Mouse (Mus musculus) c-Kit-positive CD71-positive TER-119-positive erythroid progenitor cells, embryonic 14.5 days (primary cell): ENCODE data around the gene Daam1.

Experiments
- DNase-seq: peaks from one replicate; pipeline ENCODE4 v3.0.0-alpha.2; 2013; ENCODE audit warnings: low spot score

Daam1 gene

DNA sequence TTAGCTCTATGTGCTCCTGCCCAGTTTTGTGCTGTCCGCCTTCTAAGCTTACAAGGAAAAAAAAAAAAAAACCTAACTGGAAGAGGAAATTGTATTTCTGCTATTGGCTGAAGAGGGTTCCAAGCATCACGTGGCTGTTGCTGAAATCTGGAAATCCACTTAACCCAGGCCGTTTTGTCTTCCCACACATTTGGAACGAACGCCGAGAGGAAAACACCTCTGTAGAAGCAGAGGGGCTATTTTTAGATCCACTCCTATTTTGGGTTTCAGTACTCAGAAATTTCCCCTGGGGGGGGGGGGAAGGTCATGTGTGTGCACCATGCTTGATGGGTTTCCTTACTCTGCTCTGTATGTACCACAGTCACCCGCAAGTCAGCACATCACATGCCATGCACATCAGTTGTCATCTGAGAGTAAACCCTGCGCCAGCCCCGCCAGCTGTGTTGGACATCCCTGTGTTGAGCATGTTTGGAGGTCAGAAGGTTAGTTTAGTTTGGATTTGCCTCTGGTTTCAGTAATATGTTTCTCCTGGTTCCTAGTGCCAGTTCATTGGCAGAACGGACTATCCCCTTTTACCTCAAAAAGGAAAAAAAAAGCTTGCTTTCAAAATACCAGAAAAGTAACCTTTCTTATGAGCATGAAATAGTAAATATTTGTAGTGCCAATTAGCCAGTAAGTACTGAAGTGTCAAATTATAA lies 33.1 kb downstream of the Daam1 start:
- DNase-seq, result no peak

DNA sequence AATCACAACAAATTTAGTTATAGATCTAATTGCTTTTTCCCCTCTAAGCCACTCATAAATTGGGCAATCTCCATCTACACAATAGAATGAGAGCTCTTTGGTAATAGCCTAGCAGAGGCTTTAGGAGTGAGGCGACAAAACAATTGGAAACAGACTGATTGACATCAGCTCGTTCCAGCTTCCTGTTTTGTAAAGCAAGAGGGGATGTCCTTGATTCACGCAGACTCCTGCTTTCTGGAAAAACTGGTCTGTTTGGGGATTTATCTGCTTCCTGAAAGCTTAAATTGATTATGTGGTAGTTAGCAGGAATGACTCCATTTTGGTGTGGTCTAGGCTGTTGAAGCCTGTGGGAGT lies 33.6 kb downstream of the Daam1 start:
- DNase-seq, result no peak

DNA sequence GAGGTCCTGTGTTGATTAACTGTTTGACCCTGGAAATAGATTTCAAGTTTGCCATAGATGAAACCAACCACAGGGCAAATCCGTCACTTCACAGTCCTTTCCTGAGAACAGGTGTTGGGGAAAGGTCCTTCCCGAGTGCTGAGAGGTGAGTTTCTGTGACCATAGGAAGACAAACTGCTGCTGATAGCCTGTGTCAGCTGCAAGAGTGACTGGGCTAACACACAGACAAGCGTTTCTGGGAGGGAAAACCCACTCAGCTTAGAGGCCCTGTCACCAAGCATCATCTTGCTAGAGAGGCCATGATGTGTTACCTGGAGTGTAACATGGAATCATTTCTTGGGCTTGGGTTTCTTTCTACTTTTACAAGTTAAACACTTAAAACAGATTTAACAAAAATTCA lies 35.1 kb downstream of the Daam1 start:
- no peak for DNase-seq

DNA sequence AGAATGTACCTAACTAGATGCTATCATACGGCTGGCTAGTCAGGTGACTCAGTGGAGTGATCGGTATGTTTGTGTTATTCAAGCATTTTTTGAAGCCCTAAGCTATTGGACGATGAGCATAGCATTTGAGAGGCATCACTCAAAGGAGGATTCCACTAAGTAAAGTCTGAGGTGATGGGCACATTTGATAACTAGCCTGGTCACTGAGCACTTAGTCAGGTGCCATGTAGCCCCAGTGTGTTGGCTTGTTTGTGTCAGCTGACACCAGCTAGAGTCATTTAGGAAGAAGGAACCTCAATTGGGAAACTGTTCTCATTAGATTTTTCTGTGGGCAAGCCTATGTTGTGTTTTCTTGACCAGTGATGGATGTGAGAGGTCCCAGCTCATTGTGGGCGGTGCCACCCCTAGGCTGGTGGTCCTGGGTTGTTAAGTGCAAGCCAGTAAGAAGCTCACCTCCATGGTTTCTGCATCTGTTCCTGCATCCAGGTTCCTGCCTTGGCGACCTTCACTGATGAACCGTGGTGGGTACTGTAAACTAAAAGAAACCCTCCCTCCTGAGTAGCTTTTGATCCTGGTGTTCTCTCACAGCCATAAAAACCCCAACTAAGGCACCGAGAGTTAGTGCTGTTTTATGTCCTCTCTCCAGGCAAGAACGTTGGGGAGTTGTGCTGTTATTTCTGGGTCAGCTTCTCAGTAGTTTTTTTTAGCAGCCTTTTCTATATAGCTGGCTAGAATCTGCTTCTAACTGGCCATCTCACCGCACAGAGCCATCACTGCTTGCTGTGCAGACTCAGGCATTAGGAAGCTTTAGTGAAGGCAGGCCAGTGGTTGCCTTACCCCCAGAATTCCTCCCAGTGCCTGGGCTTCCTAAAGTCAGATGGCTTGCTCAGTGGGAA lies 36.7 kb downstream of the Daam1 start:
- no peak for DNase-seq

DNA sequence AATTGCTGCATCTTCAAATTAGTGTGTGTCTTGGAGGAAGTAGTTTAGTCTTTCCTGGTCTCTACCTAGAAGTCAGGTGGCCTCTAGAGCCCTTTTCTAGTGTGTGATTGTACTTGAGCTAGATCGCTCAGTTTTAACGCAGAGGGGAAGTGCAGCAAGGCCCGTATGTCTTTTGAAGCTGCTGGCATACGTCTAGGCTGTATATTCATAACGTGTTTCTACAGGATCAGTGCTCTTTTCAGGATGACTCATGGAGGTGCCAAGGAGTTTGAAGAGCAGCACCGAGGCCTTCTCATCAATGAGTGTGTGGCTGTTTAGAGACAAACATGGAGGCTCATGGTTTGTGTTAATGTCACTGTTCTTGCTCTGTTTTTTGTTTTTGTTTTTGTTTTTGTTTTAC lies 39.8 kb downstream of the Daam1 start:
- no peak for DNase-seq

DNA sequence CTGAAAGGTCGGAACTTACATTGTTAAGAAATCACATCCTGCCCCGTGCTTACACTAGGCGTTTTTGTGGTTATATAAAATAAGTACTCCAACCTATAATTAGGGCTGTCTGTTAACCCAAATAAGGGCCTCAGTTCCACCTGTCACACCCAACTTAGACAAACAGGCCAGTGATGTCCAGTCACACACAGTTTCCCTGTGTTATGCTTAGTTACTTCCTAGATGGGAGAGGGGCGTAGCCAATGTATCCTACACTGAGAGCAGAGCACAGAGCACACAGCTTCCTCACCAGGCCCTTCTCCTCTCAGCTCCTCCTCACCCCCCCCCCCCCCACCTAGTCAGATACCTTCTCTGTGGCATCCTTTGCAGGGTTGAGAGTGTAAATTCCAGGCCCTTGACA lies 41.5 kb downstream of the Daam1 start:
- no peak for DNase-seq

DNA sequence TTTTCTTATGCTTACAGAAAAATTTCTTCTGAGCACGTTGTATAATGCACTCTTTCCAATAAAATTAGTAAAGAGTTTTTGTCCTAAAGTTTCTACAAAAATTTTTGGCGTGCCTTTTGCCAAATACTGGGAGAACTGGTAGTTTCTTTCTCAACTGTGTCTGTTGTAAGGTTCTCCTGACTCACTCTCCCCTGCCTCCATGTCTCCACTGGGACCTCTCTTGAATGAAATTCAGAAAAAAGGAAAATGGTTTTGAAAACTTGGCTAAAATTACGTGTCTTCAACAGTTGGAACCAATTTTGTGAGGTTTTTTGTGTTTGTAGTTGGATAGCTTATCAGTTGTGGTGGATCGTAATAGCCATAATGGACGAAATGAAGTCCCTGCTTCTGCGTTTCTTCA lies 43.7 kb downstream of the Daam1 start:
- no peak for DNase-seq

DNA sequence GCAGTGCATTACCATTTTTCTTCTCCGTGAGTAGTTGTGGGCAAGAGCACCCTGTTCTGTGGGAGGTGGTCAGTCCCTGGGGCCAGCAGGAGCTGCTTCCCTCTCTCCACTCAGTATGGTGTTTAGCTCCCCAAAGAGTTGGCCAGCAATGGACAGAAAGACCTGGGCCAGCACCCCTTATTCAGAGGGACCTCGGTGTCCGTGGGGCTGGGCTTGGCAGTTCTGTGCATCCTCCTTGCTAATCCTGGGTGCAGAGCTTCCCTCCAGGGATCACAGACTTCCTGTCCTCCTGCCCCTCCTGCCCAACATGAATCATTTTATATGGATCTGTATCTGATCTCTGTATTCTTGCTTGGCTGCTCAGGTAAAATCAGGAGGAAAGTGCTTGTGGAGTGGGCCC lies 44.1 kb downstream of the Daam1 start:
- DNase-seq, result no peak

DNA sequence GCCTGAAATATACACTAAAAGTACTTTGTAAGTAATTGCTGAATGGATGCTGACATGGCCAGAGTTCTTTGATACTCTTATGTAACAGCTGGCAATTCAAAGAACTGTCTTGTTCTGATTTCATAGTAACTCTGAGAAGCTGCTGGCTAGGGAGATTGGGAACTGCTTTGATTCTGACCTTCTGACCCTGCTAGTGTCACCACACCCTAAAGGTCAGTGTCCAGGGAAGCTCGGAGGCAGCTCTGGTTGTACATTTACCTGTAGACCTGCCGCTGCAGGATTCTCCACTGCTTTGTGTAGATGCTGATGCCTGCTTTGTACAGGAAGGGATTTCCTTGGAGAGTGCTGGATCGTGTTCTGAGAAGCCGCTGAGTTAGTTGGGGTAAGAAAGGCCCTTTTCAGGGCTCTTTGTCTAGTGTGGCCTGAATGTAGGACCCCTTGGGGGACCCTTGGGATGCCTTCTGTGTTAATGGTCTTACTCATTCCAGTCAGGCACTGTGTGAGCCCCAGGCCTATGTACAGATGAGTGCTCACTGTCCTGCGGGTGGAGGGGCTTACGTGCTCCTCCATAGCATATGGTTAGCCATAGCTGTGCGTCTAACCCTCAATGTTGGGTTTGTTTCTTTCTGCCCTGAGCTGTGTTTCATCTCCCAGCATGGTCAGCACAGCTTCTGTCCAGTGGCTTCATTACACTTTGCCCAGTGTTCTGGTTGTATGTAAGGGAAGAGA lies 45.0 kb downstream of the Daam1 start:
- no peak for DNase-seq

DNA sequence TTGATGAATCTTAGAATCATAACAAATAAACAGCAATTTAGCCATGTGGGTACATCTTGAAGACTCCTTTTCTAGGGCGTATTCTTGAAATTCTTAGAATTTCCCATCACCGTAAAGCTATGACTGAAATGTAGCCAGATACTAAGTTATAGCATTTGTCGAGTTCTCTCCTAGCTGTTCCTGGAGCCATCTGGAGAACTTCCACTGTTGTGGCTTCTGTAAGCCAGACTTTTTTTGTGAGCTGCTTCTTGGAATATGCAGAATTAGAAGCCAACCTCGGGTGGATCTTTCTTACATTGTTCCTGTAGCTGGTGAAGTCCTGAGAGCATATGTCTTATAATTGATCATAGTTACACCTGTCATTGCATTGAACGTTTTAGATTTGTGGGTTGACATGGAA lies 50.1 kb downstream of the Daam1 start:
- DNase-seq, result no peak

DNA sequence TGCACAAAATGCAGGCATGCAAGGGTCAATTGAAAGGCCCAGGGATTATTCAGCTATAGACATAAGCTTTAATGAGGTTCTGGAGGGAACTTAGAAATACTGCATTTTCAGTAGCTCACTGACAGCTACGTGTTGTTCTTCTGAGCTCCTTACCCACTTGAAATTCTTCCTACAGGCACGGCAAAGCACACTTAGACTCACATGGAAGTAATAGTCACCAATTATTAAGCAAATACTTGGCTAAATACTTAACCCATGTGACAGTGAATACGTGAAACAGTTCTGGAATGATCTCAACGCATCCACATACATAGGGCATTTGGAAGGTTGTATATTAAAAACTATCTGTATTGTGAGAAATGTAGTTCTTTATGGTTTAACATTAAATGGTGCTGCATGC lies 50.6 kb downstream of the Daam1 start:
- no peak for DNase-seq

DNA sequence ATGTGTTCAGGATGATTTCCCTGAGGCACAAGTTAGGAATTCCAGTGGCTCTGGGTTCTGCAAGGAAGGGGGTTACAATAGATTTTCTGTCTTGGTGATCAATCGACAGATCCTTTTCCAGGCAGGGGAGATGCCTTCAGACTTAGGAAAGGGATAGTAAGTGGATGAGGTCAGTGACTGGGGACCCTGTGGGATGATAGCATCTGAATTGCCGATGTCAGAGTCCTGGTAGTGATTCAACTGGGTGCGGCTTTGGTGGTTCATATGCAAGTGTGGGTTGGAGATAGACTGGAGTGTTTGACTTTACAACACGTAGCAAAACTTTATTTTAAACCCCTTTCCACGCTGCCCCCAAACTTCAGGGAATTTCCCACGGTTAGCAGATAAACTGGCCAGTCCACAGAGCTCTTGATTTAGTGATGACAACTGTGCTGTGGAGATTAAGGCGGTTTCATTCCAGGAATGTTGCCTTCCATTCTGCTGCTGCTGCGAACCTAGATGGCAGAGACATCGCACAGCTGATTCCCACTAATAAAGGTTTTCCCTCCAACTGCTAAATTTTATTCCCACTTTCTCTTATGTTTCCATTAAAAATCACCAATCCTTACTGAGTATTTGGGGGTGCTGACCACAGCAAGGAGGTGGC lies 52.3 kb downstream of the Daam1 start:
- DNase-seq, result no peak

DNA sequence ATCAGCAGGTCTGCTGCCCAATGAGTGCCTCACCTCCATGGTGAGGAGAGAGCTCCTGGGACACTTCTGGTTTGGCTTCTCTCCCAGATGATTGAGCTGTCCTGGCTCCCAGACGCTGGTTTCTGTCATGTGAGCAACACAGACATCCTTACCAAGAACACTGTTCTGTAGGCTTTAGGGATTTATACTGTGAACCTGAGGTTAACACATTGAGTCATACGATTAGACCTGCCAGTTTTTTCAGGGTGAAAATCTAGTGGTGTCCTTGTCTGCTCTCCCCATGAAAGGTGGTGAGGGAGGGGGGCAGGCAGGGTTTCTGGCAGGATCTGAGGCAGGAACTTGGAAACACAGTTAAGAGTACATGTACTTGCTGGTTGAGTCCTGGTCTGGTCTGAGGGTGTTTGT lies 54.3 kb downstream of the Daam1 start:
- no peak for DNase-seq

DNA sequence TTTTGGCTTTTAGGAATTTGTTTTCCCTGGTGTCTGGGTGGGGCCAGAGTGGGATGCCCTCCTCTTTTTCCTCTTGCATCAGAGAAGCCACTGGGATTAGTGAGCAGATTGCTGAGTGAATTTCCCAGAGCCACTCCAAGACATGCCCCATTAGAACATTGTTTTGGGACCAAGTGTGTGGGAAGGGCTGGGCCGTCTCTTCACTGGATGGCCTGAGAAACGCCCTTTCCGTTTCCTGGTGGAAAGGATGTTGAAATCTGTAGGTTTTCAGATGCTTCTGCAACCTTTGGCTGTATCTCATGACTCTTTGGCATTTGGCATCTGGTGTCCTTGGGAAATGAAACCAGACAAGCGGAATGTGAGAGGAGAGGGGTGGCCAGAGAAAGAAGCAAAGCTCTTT lies 54.8 kb downstream of the Daam1 start:
- DNase-seq, result no peak

DNA sequence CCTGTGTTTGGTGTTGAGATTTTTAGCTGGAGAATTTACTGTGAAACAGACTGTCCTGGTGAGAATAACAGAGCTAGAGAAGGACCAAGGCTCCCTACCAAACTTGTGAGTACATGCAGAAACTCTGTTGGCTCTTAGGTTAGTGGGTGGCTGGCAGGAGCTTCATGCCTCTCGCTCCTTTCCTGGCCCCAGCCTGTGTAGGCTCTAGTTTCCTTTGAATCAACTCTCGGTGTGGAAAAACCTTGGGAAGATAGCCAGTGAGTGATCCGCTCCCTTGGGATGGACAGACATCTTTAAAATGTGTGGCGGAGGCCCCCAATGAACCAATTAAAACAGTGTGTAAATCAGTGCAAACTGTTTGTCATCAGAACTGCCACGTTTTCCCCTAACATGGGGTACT lies 55.5 kb downstream of the Daam1 start:
- no peak for DNase-seq

DNA sequence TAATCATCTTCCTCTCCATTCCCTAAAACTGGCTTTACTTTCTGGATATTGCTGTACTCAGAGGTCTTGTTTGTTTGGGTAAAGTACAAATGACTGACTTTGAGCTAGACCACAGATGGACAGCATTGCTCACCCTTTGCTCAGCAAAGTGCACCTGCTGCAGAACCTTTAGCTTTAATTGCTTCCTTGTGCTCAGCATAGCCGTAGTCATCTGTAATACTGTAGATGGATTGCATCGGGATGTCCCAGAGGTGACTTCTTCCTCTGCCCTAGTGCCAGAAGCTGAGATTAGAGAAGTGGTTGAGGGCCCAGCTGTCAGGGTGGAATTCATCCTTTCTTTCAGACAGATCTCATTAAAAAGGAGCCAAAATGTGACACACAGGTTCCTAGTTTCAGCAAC lies 56.1 kb downstream of the Daam1 start:
- no peak for DNase-seq

DNA sequence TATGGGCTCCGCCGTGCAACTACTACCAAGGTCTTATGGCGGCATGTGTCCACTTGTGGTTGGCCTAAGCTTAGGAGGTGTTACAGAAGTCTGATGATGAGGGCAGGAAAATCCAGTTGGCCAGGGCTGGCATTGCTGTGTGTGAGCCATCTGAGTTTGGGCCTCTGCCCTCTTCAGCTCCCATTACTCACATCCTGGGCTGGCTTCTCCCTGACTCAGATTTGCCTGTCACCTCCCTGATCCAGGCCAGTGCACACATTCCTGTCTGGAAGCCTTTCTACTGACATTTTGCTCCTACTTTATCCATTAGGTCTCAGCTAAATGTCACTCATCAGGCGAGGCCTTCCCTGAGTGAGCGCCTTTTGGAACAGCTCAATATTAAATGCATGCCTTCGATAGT lies 57.5 kb downstream of the Daam1 start:
- DNase-seq, result no peak

DNA sequence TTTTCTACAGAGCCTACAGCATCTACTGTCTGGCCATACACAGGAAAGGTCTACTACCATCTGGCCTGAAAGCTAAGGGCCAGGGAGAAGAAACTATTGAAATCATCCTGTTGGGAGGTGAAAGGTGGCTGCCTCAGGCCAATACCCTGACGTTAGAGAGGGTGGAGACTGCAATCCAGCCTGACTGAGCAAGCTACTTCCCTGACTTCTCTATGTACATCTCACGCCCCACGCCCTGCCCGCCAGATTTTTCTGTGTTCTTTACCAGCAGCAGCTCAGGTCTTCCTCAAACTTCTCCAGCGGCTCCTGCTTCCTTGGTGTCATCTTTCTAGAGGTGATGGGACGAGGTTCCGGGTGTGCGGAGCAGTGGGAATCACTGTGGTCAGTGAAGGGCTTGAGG lies 58.4 kb downstream of the Daam1 start:
- no peak for DNase-seq

DNA sequence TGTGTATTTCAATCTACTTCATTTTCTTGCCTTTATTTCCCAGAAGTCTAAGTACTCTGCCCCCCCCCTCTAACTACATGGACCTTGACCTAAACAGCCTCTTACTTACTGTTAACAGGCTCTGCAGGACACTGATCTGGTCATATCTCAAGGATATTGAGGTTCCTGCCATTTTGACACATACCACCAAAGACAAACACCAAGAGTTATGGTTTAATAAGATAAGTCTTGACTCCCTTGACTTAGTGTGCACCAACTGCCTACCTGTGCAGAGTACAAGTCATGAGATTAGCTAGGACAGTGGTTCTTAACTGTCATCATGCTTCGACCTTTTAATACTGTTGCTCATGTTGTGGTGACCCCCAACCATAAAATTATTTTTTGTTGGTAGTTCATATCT lies 59.4 kb downstream of the Daam1 start:
- no peak for DNase-seq

DNA sequence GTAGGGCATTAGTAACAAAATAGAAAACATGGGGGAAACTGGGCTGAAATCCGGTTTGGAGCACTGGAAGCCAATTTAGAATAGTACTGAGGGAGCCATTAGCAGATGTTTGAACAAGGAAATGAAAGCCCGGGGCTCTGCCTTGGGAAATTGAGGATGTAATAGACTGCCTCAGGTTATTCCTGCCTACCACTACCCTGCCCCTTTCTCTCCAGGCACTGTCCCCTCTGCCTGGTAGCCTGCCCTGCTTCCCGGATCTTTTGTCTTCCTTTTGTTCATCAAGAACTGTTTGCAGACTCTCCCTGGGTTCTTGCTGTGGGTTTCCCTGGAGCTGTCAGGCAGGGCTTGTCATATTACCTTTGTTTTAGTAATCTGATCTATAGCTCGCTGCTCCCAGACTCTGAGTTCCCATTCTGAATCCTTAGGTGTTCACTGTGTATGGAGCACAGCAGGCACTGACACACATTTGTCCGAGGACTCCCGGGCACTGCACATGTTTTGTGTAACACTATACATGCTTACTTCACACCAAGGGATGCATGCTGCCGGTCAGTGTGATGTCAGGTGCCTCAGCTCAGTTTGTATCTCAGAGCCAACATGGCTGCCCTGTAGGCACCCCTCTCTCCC lies 61.0 kb downstream of the Daam1 start:
- no peak for DNase-seq

DNA sequence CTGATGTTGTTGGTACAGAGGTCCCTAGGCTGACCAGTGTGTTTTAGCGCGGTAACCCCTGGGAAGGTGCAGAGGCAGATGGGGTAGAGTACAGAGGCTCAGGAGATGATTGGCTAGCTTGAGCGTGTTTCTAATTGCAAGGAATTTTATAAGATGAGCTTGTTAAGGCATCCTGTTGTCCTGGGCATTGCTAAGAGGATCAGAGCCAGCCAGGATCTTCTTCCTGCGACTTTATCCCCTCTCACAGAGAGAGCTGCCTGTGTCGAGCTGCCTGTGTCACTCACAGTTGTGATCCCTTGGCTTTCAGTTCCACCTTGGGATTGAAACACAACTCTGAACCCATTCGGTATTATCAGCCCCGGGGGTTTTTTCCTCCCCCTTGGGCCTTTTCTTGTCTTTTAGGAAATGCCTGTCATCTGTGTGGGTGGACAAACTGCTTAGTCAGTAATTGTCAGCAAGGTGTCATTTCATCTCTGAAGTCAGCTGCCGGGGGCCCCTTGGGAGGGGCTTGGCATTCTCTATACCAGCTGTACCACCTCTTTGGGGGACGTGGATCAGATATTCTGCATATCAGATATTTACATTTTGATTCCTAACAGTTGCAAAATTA lies 62.2 kb downstream of the Daam1 start:
- no peak for DNase-seq

DNA sequence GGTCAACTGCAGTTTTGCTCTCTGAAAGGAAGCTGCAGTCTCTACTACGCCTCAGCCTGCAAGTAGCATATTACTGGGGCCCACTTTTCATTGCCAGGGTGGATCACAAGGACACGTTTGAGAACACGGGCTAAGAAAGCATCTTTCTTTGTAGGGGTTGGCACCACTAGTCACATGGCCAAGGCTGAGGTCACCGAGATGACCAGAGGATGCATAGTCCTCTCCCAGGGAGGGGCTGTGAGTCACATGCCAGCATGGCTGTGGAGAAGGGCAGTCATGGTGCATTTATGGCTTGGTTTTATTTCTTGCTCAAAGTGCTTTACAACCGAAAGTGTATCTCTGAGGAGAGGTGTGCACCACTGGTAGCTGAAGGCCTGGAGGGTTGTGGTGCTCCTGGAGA lies 67.4 kb downstream of the Daam1 start:
- no peak for DNase-seq
